Mouse (Mus musculus): ENCODE measurements around the gene Tap2.

The Tap2 gene

GRCm38 (mm10) chr17:34203444-34203843 lies at the start of gene Tap2:
Gene Tap2, plus strand, starts transcription at chr17:34203527.
- no peak for DNase-seq (ENCODE audit: low read depth in 1 of 2, low spot score in 2 of 2)

GRCm38 (mm10) chr17:34155534-34155933 lies 47.8 kb upstream of the Tap2 start:
- no peak for DNase-seq (ENCODE audit: low read depth in 1 of 2, low spot score in 2 of 2)

GRCm38 (mm10) chr17:34164202-34164895 lies 39.0 kb upstream of the Tap2 start:
- no peak for DNase-seq (ENCODE audit: low read depth in 1 of 2, low spot score in 2 of 2)

GRCm38 (mm10) chr17:34165033-34165730 lies 38.1 kb upstream of the Tap2 start:
- no peak for DNase-seq (ENCODE audit: low read depth in 1 of 2, low spot score in 2 of 2)

- peak in 1 of 2 experiments; percentile 35 for DNase-seq (ENCODE audit: low read depth in 1 of 2, low spot score in 2 of 2)
Measured at GRCm38 (mm10) chr17:34169279-34169678, 34.0 kb upstream of the Tap2 start.

GRCm38 (mm10) chr17:34170487-34170876 lies 32.8 kb upstream of the Tap2 start:
- DNase-seq (ENCODE audit: low read depth in 1 of 2, low spot score in 2 of 2): no peak

- peak in 1 of 2 experiments; percentile 69 for DNase-seq (ENCODE audit: low read depth in 1 of 2, low spot score in 2 of 2)
Measured at GRCm38 (mm10) chr17:34170877-34171498, 32.3 kb upstream of the Tap2 start.

GRCm38 (mm10) chr17:34172528-34172927 lies 30.8 kb upstream of the Tap2 start:
- no peak for DNase-seq (ENCODE audit: low read depth in 1 of 2, low spot score in 2 of 2)

GRCm38 (mm10) chr17:34174075-34174474 lies 29.3 kb upstream of the Tap2 start:
- peak in 1 of 2 experiments; percentile 44 for DNase-seq (ENCODE audit: low read depth in 1 of 2, low spot score in 2 of 2)

- no peak for DNase-seq (ENCODE audit: low read depth in 1 of 2, low spot score in 2 of 2)
Measured at GRCm38 (mm10) chr17:34177179-34177578, 26.1 kb upstream of the Tap2 start.

GRCm38 (mm10) chr17:34179019-34179418 lies 24.3 kb upstream of the Tap2 start:
- no peak for DNase-seq (ENCODE audit: low read depth in 1 of 2, low spot score in 2 of 2)

GRCm38 (mm10) chr17:34179913-34180859 lies 23.1 kb upstream of the Tap2 start:
- no peak for DNase-seq (ENCODE audit: low read depth in 1 of 2, low spot score in 2 of 2)

GRCm38 (mm10) chr17:34183564-34184219 lies 19.6 kb upstream of the Tap2 start:
- DNase-seq (ENCODE audit: low read depth in 1 of 2, low spot score in 2 of 2): no peak

GRCm38 (mm10) chr17:34185526-34185925 lies 17.8 kb upstream of the Tap2 start:
- DNase-seq (ENCODE audit: low read depth in 1 of 2, low spot score in 2 of 2): no peak

GRCm38 (mm10) chr17:34186885-34187260 lies 16.5 kb upstream of the Tap2 start:
- no peak for DNase-seq (ENCODE audit: low read depth in 1 of 2, low spot score in 2 of 2)

- peak; percentile 91 to 96 for DNase-seq (ENCODE audit: low read depth in 1 of 2, low spot score in 2 of 2)
Measured at GRCm38 (mm10) chr17:34187261-34187916, 15.9 kb upstream of the Tap2 start, which contains the start of the genes Tap1 and Psmb9. Gene Tap1, plus strand, starts transcription at chr17:34187553. Gene Psmb9, minus strand, starts transcription at chr17:34187764.

- DNase-seq (ENCODE audit: low read depth in 1 of 2, low spot score in 2 of 2): no peak
Measured at GRCm38 (mm10) chr17:34188010-34188409, 15.3 kb upstream of the Tap2 start.

GRCm38 (mm10) chr17:34188986-34189385 lies 14.3 kb upstream of the Tap2 start:
- DNase-seq (ENCODE audit: low read depth in 1 of 2, low spot score in 2 of 2): no peak

- no peak for DNase-seq (ENCODE audit: low read depth in 1 of 2, low spot score in 2 of 2)
Measured at GRCm38 (mm10) chr17:34192852-34193251, 10.5 kb upstream of the Tap2 start.

- no peak for DNase-seq (ENCODE audit: low read depth in 1 of 2, low spot score in 2 of 2)
Measured at GRCm38 (mm10) chr17:34193468-34193867, 9.9 kb upstream of the Tap2 start.
